Mouse (Mus musculus) monocyte, adult 5-6 weeks (primary cell): Measurements from ENCODE around the gene Zfp410. TPM values are rescaled to one million over a fixed set of nuclear protein-coding genes. Genes with fewer than 3 reads are reported as not detected.

Experiments
- total RNA-seq: library from RNA; stranded (forward); fragments of 200-1000, 200-491, 200-594 nt; gene quantifications from 3 replicates; pipeline ENCODE4 v1.2.3, GENCODE M21; 2017

Gene Zfp410
- total RNA-seq, 1 experiment from 2014 or later, result 48.0 TPM

Other genes starting within 250 kb of the Zfp410 start
- gene Acot5, start 247.5 kb upstream of the Zfp410 start, total RNA-seq, result not detected in 3 replicates
- 0.10 TPM in 1 of 3 replicates, not detected in the others for gene Acot6, start 216.2 kb upstream of the Zfp410 start, total RNA-seq
- gene Dnal1, start 202.5 kb upstream of the Zfp410 start, total RNA-seq, result 0.19 to 0.32 TPM in 2 of 3 replicates, not detected in the other
- gene Pnma1, start 168.4 kb upstream of the Zfp410 start, total RNA-seq, result 0.78 to 3.5 TPM in 2 of 3 replicates, not detected in the other
- gene Elmsan1, start 98.0 kb upstream of the Zfp410 start, total RNA-seq, result 21.6 to 42.4 TPM (median 28.2 TPM) in 3 replicates
- gene Ptgr2, start 31.6 kb upstream of the Zfp410 start, total RNA-seq, result 50.7 to 64.4 TPM (median 56.7 TPM) in 3 replicates
- gene Coq6, start 44.8 kb downstream of the Zfp410 start, total RNA-seq, result 5.7 to 9.8 TPM (median 8.6 TPM) in 3 replicates
- 0.29 to 0.32 TPM in 2 of 3 replicates, not detected in the other for gene Fam161b, start 45.0 kb downstream of the Zfp410 start, total RNA-seq
- gene Entpd5, start 92.2 kb downstream of the Zfp410 start, total RNA-seq, result 7.0 to 10.6 TPM (median 8.4 TPM) in 3 replicates
- gene Bbof1, start 92.2 kb downstream of the Zfp410 start, total RNA-seq, result 0.75 to 0.87 TPM in 2 of 3 replicates, not detected in the other
- 66.2 to 82.0 TPM (median 67.1 TPM) in 3 replicates for gene Rnf113a2, start 100.3 kb downstream of the Zfp410 start, total RNA-seq
- 3.8 to 6.3 TPM (median 4.5 TPM) in 3 replicates for gene Aldh6a1, start 134.2 kb downstream of the Zfp410 start, total RNA-seq
- gene Lin52, start 134.6 kb downstream of the Zfp410 start, total RNA-seq, result 21.2 to 23.0 TPM (median 21.7 TPM) in 3 replicates